Mouse (Mus musculus): ENCODE measurements at regions not wholly inside any gene's neighbourhood (a gene's known extent, or its start where the extent isn't known, plus 50 kb on each side); places are given as distances from the start of the nearest gene placed in this dataset.

DNA sequence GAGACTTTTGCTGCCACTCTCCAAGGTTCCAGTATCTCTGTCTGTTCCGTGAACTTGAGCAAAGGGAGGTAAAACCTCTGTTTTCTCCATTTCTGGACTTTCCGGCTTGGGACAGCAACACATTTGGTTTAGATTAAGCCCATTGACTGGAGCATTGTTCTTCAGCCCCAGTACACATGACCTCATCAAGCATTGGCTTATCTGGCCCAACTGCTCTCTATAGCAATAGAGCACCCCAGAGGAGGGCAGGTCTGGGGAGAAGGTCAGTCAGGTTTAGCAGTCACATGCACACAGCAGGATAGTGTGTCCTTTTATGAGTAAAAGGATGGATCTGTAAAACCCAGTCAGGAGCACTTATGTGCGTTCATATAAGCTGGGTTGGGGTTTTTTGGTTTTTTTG, 268.1 kb upstream of the Mpped2 start:
- H3K36me3 ChIP-seq (replicated peaks) = no peaks in the 10 kb centered on the region
- ATAC-seq (replicated peaks) = no peak
- 55% methylated on average over 3 of the region's 3 CpGs for WGBS
- no peak overlapping the region for H3K9ac ChIP-seq
- no peaks in the 10 kb centered on the region for H3K27me3 ChIP-seq (replicated peaks)
- H3K27ac ChIP-seq = no peak overlapping the region
- no peak overlapping the region for H3K4me2 ChIP-seq
- no peaks in the 10 kb centered on the region for H3K9me3 ChIP-seq
- no peak overlapping the region for H3K4me3 ChIP-seq
- H3K4me1 ChIP-seq = no peaks in the 10 kb centered on the region

DNA sequence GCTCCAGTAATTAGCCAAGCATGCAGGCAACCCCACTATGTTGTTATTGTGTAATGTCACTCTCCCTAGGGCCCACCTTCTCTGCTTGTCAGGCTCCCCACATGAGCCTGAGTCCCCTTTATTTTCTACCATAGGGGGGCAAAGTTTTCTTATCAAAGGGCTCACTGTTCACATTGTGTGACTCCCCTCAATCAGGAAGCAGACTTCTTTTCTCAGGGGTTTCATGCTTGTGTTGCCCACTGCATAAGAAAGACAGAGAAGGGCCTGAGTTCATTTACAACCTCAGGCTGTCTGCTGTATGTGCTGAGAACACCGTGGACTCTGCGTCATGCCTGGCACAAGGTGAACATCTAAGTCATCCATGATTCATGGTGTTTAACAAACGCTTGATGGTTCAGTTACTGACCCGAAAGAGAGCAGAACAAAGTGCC, 267.6 kb upstream of the Mpped2 start:
- Histone ChIP-seq H3K4me2 (no peak overlapping the region), H3K9me3 (no peaks in the 10 kb centered on the region), H3K4me1 (no peaks in the 10 kb centered on the region), H3K36me3 (replicated peaks) (no peaks in the 10 kb centered on the region), H3K27me3 (replicated peaks) (no peaks in the 10 kb centered on the region), H3K9ac (no peak overlapping the region), H3K27ac (no peak overlapping the region), H3K4me3 (no peak overlapping the region)
- WGBS = 53% methylated on average over 4 of the region's 4 CpGs
- no peak for ATAC-seq (replicated peaks)

DNA sequence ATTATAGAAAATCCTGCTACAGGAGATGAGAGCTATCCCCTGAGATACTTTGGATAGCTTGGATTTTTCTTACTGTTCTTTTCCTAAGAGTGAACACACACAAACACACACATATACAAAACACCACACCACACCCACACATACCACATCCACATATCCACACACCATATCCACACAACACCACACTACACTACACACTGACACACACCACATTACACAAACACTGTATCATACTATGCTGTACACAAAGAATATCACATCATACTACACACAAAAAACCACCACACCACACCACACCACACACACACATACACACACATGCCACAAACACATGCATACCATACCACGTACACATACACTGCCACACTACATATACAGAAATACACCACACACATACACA, 267.1 kb upstream of the Mpped2 start:
- H3K36me3 ChIP-seq (replicated peaks) = no peaks in the 10 kb centered on the region
- no peaks in the 10 kb centered on the region for H3K27me3 ChIP-seq (replicated peaks)
- H3K4me1 ChIP-seq = no peaks in the 10 kb centered on the region
- 95% methylated on average over 1 of the region's 1 CpGs for WGBS
- no peaks in the 10 kb centered on the region for H3K9me3 ChIP-seq
- no peak overlapping the region for H3K27ac ChIP-seq
- no peak overlapping the region for H3K9ac ChIP-seq
- no peak; the same call in 1 of the 2 replicates for ATAC-seq (replicated peaks)
- H3K4me2 ChIP-seq = no peak overlapping the region
- no peak overlapping the region for H3K4me3 ChIP-seq

DNA sequence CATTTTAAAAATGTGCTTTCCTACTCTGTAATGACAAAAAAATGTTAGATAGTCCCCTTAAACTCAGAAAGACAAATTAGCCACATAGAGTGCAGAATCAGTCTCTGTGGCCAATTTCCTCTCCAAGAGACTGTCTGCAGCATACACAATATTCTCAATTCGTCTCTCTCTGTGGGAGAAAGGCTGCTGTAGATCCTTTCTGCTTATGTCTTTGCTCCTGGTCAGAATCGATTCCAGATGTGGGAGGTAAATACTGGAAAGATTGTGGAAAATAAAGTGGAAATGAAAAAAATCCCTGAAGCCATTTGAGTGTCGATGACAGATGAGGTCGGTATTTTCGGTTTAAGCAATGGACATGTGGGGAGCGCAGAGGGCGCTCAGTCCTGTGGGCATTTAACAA, 265.8 kb upstream of the Mpped2 start:
- no peak overlapping the region for H3K4me3 ChIP-seq
- WGBS = 85% methylated on average over 7 of the region's 7 CpGs

DNA sequence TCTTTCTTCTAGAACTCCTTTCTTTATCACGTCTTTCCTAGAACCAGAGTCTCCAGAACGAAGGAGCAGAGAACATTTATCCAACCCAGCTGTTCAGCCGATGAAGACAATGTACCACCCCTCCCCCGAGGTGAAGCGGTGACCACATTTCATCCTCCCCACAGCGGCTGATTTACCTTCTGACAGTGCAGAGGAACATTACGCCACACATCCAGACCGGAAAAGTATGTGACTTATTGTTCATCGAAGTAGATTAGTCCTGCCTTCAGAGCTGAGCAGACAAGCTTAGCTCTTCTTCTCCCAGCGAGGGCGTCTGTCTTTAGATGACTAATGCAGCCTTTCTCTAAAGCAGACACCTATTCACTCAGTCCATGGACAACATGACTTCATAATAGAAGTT, 264.2 kb upstream of the Mpped2 start:
- H3K9me3 ChIP-seq = no peaks in the 10 kb centered on the region
- WGBS = 59% methylated on average over 11 of the region's 11 CpGs
- no peak overlapping the region for H3K9ac ChIP-seq
- no peak overlapping the region for H3K4me2 ChIP-seq
- no peak overlapping the region for H3K4me3 ChIP-seq
- no peaks in the 10 kb centered on the region for H3K27me3 ChIP-seq (replicated peaks)
- H3K27ac ChIP-seq = no peak overlapping the region
- peaks cover 4% of the 10 kb centered on the region for H3K4me1 ChIP-seq
- no peaks in the 10 kb centered on the region for H3K36me3 ChIP-seq (replicated peaks)
- ATAC-seq (replicated peaks) = no peak

More for the DNA sequence above, 265.8 kb upstream of the Mpped2 start:
- H3K9me3 ChIP-seq = no peaks in the 10 kb centered on the region
- H3K27ac ChIP-seq = no peak overlapping the region
- no peak overlapping the region for H3K9ac ChIP-seq
- ATAC-seq (replicated peaks) = no peak
- no peaks in the 10 kb centered on the region for H3K27me3 ChIP-seq (replicated peaks)
- peaks cover 4% of the 10 kb centered on the region for H3K4me1 ChIP-seq
- H3K4me2 ChIP-seq = no peak overlapping the region
- H3K36me3 ChIP-seq (replicated peaks) = no peaks in the 10 kb centered on the region

DNA sequence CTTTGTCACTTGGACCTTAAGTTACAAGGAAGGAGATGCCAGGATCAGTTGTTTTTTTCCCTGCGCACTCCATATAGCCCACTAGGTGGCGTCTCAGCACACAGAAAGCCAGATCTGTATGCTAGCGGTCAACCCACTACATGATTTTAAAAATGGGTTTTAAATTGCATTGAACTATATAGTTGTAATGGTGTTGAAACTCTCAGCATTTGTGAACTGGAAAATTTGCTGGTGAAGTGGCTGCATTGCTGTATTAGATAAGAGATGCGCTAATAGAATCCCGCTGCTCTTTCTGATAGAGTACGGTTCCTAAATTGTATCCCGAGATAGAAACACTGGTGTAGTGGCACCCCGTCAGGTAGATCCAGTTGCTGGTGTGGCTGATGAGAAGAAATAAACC, 261.9 kb upstream of the Mpped2 start:
- no peaks in the 10 kb centered on the region for H3K36me3 ChIP-seq (replicated peaks)
- 19% methylated on average over 8 of the region's 8 CpGs for WGBS
- peak overlapping the region; percentile 40 for H3K4me2 ChIP-seq
- ATAC-seq (replicated peaks) = peak; percentile 84
- peak overlapping the region; percentile 9 for H3K4me3 ChIP-seq
- no peaks in the 10 kb centered on the region for H3K9me3 ChIP-seq
- no peak overlapping the region for H3K27ac ChIP-seq
- H3K4me1 ChIP-seq = peaks cover 4% of the 10 kb centered on the region
- no peaks in the 10 kb centered on the region for H3K27me3 ChIP-seq (replicated peaks)
- no peak overlapping the region for H3K9ac ChIP-seq

DNA sequence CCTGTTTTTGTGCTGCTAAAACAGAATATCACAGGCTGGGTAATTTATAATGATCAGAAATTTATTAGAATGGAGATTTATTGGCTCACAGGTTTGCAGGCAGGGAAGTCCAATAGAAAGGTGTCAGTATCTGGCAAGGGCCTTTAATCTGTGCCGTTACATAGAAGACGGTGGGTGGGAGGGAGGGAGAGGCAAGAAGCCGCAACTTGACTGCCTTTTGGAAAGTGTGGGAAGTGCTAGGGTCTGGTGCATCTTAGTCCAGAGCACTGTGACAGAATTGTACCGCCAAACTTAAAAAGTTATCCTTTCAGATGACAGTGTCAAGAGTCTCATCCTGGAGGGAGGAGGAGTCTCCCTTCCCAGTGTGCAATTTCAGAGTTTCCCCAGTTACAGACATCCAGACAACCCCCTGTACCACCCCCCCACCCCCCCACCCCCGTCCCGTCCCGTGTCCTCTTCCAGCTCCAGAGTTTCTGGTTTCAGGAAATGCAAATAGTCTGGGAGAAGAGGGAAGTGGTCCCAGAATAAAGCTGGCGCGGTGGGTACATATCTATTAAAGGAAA, 261.4 kb upstream of the Mpped2 start:
- H3K27ac ChIP-seq = no peak overlapping the region
- H3K27me3 ChIP-seq (replicated peaks) = no peaks in the 10 kb centered on the region
- no peaks in the 10 kb centered on the region for H3K9me3 ChIP-seq
- peak overlapping the region; percentile 40 for H3K4me2 ChIP-seq
- no peak overlapping the region for H3K9ac ChIP-seq
- H3K36me3 ChIP-seq (replicated peaks) = no peaks in the 10 kb centered on the region
- peak overlapping the region; percentile 9; the same call in 1 of the 2 replicates for H3K4me3 ChIP-seq
- 14% methylated on average over 9 of the region's 9 CpGs for WGBS
- ATAC-seq (replicated peaks) = peak; percentile 74
- H3K4me1 ChIP-seq = peaks cover 4% of the 10 kb centered on the region

DNA sequence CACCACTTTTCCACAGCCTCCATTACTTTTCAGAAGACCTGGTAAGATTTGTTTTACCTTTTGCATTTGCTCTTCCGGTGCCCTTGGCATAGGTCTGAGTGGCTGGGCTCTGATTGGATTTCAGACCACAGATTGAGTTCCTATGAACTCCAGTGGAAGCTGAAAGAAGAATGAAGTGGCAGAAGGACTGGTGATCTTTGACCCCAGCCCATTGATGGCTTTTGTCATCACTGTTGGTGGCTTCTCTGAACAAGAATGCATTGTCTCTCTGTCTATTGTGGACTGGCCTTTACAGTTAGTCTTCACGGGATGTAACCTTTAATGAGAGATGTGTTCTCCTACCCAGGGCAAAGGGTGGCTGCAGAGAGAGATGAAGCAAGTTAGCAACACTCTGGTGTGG, 256.9 kb upstream of the Mpped2 start:
- peaks cover 4% of the 10 kb centered on the region for H3K4me1 ChIP-seq
- no peaks in the 10 kb centered on the region for H3K27me3 ChIP-seq (replicated peaks)
- WGBS = 21% methylated on average over 2 of the region's 2 CpGs
- ATAC-seq (replicated peaks) = no peak
- H3K4me2 ChIP-seq = no peak overlapping the region
- no peak overlapping the region for H3K27ac ChIP-seq
- H3K4me3 ChIP-seq = no peak overlapping the region
- H3K36me3 ChIP-seq (replicated peaks) = no peaks in the 10 kb centered on the region
- H3K9ac ChIP-seq = no peak overlapping the region
- no peaks in the 10 kb centered on the region for H3K9me3 ChIP-seq

DNA sequence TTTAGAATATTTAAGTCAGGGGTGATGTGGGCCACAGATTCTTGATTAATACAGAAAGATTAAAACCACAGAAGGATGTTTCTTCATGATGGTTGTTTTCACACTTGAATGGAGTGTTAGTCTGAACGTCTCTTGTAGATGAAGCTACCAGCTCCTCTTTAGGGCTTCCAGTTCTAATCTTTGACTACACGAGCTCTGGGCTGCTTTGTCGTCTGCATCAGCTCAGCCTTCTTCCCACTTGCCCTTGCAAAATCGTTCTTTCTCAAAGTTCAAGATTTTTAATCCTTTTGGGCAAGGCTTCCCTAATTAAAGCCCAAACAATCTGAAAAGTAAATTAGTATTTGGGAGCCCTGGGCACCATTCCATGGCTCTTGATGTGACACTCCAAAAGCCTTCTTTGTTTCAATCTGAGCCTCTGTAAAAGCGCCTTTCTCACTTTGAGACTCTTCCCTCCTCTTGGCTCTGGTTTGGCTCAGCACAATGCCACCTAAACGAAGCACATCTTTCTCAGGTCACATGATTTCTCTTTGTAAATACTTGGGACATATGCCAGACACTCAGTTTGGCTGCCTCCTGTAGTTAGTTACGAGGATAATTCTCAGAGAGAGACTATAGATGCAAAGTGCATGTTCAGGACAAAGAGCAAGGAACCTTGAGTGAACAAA, 238.6 kb upstream of the Mpped2 start:
- H3K9me3 ChIP-seq = no peaks in the 10 kb centered on the region
- peak; percentile 56 for ATAC-seq (replicated peaks)
- no peak overlapping the region for H3K4me3 ChIP-seq
- no peak overlapping the region for H3K9ac ChIP-seq
- H3K4me2 ChIP-seq = no peak overlapping the region
- no peaks in the 10 kb centered on the region for H3K4me1 ChIP-seq
- 46% methylated on average over 7 of the region's 7 CpGs for WGBS
- no peak overlapping the region for H3K27ac ChIP-seq
- no peaks in the 10 kb centered on the region for H3K27me3 ChIP-seq (replicated peaks)
- H3K36me3 ChIP-seq (replicated peaks) = no peaks in the 10 kb centered on the region

DNA sequence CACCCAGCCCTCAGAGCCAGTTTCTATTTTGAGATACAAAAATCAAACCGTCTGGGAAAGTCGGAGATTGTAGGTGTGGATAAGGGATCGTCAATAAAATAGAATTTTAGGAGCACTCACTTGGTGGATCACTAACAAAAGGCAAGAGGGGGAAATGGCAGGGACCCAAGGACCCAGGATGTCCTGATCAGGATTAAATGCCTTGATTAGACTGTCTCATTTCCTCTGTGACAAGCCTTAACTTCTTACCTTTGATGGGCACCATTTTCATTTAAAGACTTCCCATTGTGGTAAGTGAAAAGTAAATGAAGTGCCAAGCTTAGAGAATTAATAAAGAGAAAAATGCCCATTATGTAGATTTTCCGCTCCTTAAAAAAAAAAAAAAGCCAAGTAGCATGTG, 238.0 kb upstream of the Mpped2 start:
- Histone ChIP-seq H3K36me3 (replicated peaks) (no peaks in the 10 kb centered on the region), H3K27ac (no peak overlapping the region), H3K4me1 (no peaks in the 10 kb centered on the region), H3K27me3 (replicated peaks) (no peaks in the 10 kb centered on the region), H3K9ac (no peak overlapping the region), H3K4me3 (no peak overlapping the region), H3K4me2 (no peak overlapping the region), H3K9me3 (no peaks in the 10 kb centered on the region)
- 0 out of 2 replicates have a peak, but pooled peaks have one; percentile 20 for ATAC-seq (replicated peaks)
- WGBS = 71% methylated on average over 4 of the region's 4 CpGs

DNA sequence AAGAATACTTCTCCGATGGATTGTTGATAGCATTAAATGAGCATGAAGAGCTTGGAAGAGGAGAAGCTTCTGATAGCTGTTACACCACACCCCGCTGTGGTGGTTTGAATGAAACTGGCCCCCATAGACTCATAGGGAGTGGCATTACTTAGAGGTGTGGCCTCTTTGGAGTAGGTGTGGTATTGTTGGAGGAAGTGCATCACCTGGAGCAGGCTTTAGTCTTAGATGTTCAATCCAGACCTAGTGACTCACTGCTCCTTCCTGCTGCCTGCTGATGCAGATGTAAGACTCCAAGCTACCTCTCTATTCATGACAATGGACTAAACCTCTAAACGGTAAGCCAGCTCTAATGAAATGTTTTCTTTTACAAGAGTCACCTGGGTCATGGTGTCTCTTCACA, 237.1 kb upstream of the Mpped2 start:
- no peak for ATAC-seq (replicated peaks)
- Histone ChIP-seq H3K4me1 (no peaks in the 10 kb centered on the region; the same call in 1 of the 2 replicates), H3K9me3 (no peaks in the 10 kb centered on the region), H3K36me3 (replicated peaks) (no peaks in the 10 kb centered on the region), H3K4me3 (no peak overlapping the region), H3K4me2 (no peak overlapping the region), H3K27ac (no peak overlapping the region), H3K27me3 (replicated peaks) (no peaks in the 10 kb centered on the region), H3K9ac (no peak overlapping the region)
- 86% methylated on average over 3 of the region's 3 CpGs for WGBS

DNA sequence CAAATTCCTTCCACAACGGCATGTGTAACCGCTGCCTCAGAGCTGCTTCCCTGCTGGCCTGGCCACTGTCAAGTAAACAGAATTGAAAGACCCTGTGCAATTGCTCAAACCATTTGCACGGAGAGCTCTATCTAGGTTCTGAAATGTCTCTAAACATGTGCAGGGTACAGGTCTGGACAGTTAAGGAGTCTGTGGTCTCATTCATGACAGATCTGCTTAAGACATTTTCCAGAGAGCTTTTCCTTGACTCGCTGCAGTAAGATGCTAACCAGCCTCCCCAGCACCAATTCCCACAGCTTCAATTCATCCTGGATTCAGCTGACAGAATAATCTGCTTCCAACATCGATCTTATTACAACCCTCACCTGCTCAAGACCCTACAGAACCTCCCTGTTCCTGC, 235.1 kb upstream of the Mpped2 start:
- no peak overlapping the region for H3K9ac ChIP-seq
- H3K4me3 ChIP-seq = no peak overlapping the region
- no peaks in the 10 kb centered on the region for H3K27me3 ChIP-seq (replicated peaks)
- no peak for ATAC-seq (replicated peaks)
- 46% methylated on average over 5 of the region's 5 CpGs for WGBS
- H3K27ac ChIP-seq = no peak overlapping the region
- no peak overlapping the region for H3K4me2 ChIP-seq
- no peaks in the 10 kb centered on the region for H3K36me3 ChIP-seq (replicated peaks)
- no peaks in the 10 kb centered on the region for H3K9me3 ChIP-seq
- H3K4me1 ChIP-seq = peaks cover 7% of the 10 kb centered on the region

DNA sequence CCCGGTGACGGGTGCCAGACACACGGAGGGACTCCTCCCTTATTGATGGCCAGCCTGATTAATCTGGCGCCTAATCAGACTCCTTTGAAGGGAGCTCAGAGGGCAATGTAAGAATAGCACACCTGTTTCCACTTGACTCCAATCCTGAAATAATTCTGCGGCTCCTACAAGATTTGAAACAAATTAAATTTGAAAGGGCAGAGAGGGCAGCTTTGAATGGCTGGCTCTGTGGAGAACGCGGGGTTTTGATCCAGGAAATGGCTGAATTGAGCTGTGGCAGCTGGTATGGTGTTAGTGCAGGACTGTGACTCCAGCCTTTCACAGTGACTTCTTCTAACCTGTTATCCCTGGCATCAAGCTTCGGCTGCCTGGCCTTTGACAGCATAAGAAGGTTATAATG, 232.0 kb upstream of the Mpped2 start:
- Histone ChIP-seq H3K27ac (no peak overlapping the region), H3K9ac (no peak overlapping the region), H3K36me3 (replicated peaks) (no peaks in the 10 kb centered on the region), H3K4me3 (no peak overlapping the region), H3K27me3 (replicated peaks) (no peaks in the 10 kb centered on the region), H3K9me3 (no peaks in the 10 kb centered on the region), H3K4me1 (peaks cover 8% of the 10 kb centered on the region), H3K4me2 (no peak overlapping the region)
- 0 out of 2 replicates have a peak, but pooled peaks have one; percentile 31 for ATAC-seq (replicated peaks)
- WGBS = 58% methylated on average over 8 of the region's 8 CpGs
